Mouse (Mus musculus) granulocyte monocyte progenitor cell, adult 5-6 weeks (primary cell): ENCODE measurements around the gene Rmdn2. TPM values are rescaled to one million over a fixed set of nuclear protein-coding genes. Genes with fewer than 3 reads are reported as not detected.

Experiments used
- ATAC-seq: replicated peaks from 2 replicates; pipeline ENCODE4 v1.8.0; 2016; ENCODE audit warnings: mild to moderate bottlenecking, moderate TSS enrichment, inconsistent platforms; ENCODE audit not compliant: poor library complexity, severe bottlenecking
- total RNA-seq, 2 experiments: library from RNA; stranded (forward) in 1 of 2; stranded (reverse) in 1 of 2; fragments of 200-712, 200-1000 nt in 1 of 2; fragments of >200 nt in 1 of 2; fragmentation: Nextera tagmentation in 1 of 2; gene quantifications; 2 replicates each; pipeline ENCODE4 v1.2.3; 2014 to 2017

Rmdn2 gene
- total RNA-seq (2014; fragmentation: Nextera tagmentation) (0.95 and 15.0 TPM in 2 replicates), total RNA-seq (2017) (4.2 and 13.3 TPM in 2 replicates)

DNA sequence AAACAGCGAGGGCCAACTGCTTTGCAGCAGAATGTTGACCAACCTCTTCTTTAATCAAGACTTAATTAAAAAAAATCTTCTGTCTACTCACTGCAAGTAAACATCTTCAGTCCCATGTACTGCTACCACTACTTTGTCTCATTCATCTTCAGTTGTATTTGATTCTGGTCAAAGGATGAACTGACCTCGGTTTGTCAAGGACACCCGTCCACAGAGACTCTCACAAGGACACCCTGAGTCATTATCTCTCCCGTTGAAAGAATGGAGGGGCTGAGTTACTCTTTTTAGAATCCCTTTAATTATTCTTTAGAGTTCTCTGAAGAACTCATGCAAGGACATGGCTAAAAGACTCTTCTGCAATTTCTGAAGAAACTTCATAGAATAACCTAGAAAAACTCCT lies at the start of gene Rmdn2:
Gene Rmdn2 (plus strand): TSS at position 319 of the 400 bp plus-strand sequence.
- ATAC-seq = no peak

DNA sequence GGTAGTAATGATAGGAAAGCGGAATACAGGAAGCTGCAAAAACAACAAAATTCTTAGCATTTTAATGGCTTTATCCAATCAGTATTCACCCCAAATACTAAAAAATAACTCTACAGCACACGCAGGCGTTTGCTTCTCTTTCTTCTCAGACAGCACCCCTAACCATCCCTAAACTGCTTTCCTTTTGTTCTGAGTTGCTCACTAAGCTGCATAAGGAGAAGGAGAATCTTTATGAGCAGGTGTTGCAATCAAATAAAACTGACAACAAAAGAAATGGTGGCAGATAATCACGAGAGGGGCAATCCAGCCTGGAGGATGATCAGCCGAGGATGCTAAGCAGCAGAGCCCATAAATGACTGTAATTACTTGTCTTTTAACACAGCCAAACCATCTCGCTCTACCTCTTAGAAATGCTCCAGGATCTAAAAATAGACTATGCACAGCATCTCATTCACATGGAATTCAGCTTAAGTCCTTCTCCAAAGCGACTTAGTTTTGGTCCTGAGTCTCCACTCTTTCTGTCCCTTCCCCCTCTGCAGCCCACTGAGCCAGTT lies 48.5 kb upstream of the Rmdn2 start:
- ATAC-seq = no peak

DNA sequence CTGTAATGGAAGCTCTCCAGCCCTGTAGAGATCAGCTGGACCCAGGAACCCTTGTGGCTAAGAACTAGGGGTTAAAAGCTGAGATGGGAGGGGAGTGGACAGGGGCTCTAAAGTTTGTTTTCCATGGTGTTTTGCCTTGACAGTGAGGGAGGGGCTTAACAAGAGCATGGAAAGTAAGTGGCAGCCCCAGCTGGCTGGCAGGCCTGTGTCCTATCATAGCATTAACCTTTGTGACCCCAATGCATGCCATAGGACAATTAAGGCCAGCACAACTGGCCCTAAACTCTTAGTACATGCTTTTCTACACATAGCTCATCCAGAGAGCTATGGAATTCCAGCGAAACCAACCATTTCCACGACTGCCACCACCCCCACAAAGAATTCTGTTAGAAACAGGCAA lies 47.9 kb upstream of the Rmdn2 start:
- no peak for ATAC-seq

DNA sequence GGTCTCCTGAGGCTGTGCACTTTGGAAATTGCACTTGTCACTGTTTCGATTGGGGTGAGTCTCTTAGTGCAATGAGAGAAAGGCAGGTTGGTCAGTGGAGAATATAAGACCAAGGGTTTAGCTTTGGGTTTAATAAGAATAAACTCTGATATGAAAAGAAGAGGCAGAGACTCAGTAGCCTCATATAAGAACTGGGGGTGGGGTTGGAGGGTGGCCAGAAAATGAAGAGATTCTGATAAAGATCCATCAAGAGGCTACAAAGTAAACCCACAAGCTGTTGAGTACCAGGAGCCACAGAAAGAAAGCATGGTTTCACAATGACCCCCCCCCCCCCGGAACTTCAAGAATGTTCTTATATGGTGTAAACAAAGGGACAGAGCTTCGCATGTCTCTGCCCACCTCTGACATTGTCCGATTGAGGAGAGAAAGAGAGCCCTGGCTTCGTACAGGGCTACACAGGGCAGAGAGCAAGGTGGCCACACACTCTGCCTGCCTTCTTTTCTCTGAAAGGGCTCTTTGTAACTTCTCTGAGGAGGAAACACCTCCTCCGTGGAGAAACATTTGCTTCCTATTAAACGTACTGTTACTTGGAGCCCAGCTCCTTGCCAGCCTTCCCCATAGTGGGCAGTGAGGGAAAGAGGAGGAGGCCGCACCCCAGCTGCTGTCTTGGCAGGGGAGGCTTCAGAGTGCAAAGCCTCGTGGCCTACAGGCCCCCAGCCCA lies 46.3 kb upstream of the Rmdn2 start:
- ATAC-seq = peak; percentile 30

DNA sequence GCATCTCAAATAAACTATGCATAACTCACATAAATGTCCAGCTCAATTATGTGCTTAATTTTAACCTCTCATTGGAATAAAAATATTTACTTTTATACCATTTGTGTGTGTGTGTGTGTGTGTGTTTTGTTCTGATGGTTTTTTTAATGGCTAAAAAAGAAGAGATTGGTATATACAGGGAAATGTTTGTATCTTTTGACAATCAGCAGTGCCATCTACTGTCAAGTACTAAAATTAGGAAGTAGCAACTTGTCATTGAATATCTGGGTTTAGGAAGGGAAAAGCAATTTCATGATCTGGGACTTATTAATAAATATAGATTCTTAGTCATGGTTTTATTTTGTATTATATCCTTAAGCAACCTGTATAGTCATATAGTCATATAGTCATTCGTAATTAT lies 43.3 kb upstream of the Rmdn2 start:
- no peak for ATAC-seq

DNA sequence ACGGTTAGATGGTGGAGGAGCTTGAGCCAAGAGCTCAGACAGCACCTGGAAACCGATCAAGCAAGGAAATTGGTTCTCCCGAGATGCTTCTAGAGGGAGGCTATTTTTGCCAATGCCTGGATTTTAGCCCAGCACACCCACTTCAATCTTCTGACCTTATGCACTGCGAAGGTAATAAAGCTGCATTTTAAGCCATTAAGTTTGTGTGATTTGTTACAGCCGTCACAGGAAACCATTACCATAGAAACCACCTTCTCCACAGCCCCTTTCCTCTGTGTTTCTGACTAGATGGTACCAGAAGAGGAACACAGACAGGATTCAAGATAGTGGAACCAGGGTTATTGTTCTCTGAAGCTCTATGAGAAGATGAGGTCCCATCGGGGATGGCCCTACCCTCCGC lies 33.3 kb upstream of the Rmdn2 start:
- ATAC-seq = no peak

DNA sequence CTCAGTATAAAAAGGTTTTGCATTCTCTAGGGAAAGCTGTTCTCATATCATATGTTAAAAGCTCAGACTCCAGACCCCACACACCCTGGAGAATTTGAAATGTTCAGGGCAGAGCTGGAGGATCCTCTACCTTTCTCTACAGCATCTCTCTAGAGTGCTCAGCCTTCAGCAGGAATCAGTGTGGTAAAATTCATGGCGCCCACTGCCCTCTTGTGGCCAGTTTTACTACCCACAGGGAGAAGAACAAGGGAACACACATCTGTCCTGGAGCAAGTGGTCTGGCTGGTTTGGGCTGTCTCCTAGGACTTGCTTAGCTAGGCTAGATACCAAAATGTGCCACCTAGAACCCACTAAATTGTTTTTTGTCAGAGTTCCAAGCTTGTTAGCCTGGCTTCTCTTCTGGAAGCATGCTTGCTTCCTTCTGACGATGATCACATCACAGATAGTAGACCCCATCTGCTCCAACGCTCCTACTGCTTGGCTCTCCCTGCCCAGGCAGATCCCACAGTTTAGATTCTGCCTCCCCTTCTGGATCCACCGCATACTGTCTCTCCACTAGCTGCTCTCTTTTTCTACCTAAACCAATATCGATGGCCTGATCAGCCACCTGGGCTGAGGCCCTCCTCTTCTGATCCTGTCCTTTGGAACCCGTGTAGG lies 31.3 kb upstream of the Rmdn2 start:
- ATAC-seq = peak; percentile 66

DNA sequence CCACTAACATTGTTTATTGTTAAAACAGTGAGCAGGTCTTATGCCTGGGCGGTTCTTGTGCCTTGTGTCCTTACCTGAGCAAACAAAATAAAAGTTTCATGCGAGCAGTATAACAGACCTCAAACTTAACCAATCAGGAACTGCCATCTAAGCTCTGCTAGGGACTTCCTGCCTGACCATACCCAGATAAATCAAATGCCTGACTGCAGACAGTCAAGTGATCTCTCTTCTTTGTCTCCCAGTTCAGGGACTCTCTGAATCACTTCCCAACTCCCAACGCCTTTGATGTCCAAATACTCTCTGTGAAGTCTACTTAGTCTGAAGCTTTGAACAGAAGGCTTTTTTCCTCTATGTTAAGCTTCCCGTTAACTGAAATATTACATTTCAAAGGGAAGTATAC lies 28.2 kb upstream of the Rmdn2 start:
- ATAC-seq = no peak

DNA sequence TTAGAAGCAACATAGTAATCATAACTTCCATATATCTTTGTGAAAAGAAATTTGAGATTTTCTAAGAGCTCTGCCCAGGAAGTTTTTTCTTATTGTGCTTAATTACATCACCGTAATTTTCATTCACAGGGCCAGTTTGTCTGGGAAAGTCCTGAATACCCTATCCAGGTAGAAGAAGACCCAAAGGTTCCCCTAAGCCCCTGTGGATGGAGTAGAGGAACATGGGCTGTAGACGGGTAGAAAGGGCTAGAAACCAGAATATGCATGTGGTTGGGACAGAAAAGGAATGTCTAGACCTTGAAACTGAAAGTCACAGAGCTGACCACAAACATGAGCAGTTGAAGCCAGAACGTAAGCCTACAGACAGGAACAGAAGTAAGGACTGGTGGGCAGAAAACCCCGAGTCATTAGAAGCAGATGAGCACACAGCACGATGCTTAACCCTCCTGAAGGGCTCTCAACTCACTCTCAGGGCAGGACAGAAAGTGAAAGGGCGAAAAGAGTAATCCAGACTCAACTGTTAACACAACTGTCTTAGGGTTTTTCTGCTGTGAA lies 27.3 kb upstream of the Rmdn2 start:
- peak; percentile 92 for ATAC-seq

DNA sequence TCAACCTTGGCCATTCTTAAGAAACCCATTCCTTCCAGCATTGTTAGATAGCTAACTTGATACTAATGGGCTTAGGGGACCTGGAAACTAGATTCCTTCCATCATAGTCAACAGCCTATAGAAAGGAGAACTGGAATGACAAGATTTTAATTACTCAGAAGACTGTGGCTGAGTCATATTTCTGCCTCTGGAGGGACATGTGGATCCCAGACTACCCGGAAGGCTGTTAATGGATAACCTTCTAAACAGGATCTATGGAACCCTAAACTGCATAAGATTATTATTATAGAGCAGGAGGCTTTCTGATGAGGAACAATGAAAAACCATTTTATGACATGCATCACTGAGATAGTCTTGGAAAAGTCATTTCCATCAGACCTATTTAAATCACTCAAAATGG lies 21.8 kb upstream of the Rmdn2 start:
- no peak for ATAC-seq

DNA sequence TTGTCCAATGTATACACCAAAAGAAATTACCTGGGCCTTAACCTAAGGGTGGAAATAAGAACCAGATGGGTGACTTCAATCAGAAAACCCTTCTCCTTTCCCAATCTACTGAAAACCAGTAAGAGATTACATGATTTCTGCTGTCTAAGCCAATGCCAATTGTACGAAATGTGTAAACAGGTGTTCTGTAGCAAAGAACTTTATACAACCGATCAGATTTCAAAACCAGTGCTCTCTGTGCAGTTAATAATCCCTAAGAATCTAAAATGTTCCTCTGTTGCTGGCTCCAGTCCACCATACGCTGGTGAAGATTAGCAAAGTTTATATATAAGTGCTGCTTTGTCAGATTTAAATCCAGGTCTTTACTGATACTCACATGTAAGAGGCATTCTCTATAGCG lies 15.7 kb upstream of the Rmdn2 start:
- no peak for ATAC-seq

DNA sequence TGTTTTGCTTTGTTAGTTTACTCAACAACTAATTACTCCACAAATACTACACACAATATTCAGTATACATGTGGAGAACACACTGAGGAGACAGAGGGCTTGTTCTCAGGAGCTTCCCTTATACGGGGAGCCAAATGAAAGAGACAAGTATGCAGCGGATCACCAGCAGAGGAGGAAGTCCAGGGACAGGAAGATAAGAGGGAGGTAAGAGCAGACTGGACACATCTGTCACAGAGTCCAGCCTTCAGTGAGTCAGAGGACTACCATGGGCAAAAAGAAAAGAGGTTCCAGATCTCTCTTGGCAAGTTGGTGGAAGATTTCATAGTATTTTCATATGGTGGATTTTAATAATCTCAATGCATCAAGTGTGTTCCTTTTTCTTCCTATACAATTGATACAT lies 13.5 kb upstream of the Rmdn2 start:
- peak; percentile 40; the same call in 1 of the 2 replicates for ATAC-seq

DNA sequence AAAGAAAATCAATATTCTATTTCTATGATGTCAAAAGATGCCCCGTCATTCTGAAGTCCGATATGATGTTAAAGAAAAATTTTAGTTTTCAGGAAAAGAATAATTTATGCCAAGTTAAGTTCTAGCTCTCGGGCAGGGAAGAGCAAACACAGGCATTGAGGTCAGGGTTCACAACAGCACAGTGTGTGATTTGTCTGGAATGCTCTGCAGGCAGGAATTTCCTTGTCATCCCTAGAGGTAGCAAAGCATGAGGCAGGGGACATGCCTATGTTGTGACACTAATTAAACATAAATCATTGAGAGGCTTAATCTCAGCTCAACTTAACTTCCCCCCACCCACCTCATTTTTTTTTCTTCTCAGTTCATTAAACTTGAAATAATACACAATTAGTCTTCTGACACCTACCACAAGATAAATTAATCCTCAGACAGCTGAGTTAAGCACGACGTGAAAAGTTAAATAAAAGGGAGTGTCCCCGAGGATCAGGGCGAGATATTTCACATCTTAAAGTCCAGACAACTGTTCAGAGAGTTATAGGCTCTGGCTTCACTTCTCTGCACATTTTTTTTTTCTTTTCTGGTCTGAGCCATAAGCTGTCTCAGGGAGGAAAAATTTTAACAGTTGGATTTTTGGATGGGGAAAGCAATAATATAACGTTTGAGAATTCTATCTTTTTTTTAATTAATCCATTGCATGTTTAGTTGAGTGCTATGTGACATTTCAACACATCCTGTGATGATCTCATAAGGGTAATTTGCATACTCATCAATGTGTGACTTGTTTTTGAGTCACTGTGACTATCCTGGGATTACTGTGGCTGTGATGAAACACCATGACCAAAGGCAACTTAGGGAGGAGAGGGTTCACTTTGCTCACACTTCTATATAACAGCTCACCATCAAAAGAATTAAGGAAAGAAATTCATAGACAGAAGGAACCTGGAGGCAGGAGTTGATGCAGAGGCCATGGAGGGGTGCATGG lies 12.8 kb upstream of the Rmdn2 start:
- ATAC-seq = peak; percentile 63

DNA sequence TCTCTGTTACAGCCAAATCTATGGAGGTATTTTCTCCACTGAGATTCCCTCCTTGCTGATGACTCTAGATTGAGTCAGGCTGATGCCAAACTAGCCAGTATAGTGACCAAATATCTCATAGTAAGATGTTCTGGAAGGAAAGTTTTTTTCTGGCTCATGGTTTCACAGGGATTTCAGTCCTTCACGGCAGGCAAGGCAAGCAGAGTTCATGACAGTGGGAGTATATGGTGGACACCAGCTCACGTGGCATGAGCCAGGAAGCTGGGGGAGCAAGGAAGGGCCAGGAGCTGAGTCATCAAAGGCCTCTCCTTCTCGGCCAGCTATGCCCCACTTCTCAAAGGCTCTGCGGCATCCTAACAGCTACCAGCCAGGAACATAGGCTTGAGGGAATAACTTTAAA lies 11.6 kb upstream of the Rmdn2 start:
- no peak for ATAC-seq

DNA sequence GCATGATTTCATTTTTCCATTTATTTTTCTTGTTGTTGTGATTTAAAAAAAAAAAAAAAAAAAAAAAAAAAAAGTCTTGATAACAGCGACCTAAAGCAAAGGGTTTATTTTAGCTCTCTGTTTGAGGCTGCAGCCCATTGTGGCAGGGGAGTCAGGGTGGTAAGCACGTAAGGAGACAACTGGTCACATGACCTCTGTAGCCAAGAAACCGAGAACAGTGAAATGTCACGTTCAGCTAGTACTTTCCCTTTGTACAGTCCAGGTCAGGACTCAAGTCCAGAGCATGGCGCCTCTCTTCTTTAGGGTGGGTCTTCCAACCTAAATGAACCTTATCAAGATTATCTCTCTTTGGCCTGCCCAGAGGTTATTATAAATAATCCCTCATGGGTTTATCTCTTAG lies 9.3 kb upstream of the Rmdn2 start:
- ATAC-seq = no peak

DNA sequence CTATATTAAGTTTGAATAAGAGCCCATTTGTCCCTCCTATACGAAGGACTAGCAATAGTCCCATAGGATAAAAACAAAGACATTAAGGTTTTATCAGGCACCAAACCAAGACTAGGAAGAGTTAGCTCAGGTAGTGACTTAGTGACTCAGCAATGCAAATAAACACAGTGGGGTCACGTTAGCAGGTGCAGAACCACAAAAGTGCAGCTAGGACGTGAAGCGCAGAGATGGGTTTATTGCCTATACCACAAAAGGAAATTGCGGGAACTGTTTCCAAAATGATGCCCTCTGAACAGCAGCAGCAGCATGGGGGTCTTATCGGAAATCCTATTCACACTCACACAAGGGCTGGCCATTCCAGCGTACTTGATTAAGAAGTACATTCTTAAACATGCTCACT lies 8.2 kb upstream of the Rmdn2 start:
- ATAC-seq = no peak

DNA sequence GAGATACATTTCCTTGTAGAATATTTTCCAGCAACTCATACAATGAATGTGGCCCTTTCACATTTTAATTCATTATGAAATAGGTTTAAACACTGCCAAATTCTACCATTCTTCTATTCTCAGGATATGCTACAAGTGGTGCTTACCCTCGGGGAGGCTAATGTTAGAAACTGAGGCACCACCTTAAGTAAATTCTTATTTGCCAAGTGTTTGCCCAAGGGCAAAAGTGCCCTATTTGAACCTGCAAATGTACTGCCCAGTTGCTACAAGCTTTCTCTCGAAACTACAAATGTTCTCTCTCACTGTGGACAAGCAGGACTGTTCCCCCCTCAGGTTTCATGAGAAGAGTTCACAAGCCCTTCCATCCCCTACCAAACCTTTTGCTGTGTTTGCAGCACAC lies 5.9 kb upstream of the Rmdn2 start:
- no peak for ATAC-seq

DNA sequence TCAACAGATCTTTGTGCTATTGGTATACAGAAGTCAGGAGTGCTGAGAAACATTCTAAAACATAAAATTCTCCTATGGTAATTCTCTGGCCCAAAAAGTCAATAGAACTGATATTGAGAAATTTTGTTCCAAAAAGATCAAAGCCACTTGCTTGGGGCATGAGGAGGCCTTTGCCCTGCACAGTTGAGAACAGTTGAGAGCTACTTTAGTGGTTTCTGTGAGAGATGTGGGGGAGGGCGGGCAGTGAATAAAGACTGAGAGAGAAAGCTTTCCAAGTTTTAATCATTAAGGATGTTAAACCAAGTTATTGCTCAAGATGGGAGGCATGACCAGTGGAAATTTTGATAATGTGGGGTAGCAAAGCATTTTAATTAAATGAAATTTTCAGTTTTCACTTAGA lies 2.0 kb upstream of the Rmdn2 start:
- ATAC-seq = no peak

DNA sequence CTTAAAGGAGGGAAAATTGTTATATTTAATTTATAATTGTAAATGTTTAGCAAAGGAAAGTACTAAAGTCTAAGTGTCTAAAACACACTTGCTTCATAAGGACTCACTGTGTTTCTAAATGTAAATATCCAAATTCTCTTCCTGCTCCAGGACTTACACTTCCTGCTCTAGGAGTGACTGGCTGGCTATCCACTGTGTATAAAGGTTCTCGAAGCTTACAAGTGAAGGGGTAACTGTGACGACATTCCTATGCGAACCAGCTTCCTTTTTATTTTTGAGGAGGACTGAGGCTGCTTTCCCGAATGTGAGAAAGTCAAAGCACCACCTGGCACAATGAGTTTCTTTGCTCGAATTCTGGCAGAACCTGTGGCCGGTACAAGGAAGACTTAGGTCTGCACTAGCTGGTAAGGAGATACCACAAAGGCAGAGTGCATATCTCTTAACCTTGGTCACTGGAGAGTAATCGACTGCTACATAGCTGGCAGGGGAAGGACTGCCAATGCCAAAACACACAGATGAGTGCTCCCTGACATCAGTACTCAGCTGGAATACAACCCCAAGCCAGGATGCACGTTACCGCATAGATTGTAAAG lies 1.4 kb upstream of the Rmdn2 start:
- no peak for ATAC-seq
